Mouse (Mus musculus) forebrain, embryonic 14.5 days (tissue): Measurements from ENCODE around the gene Gja8. TPM values are rescaled to one million over a fixed set of nuclear protein-coding genes. Genes with fewer than 3 reads are reported as not detected.

ENCODE experiments used
- ATAC-seq: fragments of 200-750 bp; cut with Nextera tagmentation; 2 replicates; pipeline ENCODE4 v1.8.0; 2017; ENCODE audit warnings: mild to moderate bottlenecking, moderate library complexity
- DNase-seq: peaks from one replicate; pipeline ENCODE4 v3.0.0-alpha.2; 2015; ENCODE audit warnings: low spot score
- H3K27ac ChIP-seq: fragments of 300-500 bp; sonication (generic); 2 replicates; pipeline ENCODE4 v1.5.1; 2014; ENCODE audit warnings: low read depth, mild to moderate bottlenecking, control low read depth, low read length, moderate library complexity
- H3K27me3 ChIP-seq: fragments of 300-500 bp; sonication (generic); replicated peaks from 2 replicates; pipeline ENCODE4 v1.6.1; 2014; ENCODE audit warnings: low read length, control low read depth, mixed read lengths; ENCODE audit not compliant: control insufficient read depth, insufficient read depth
- H3K36me3 ChIP-seq: fragments of 300-500 bp; sonication (generic); 2 replicates; pipeline ENCODE4 v1.6.1; 2014; ENCODE audit warnings: low read length, control low read depth; ENCODE audit not compliant: control insufficient read depth, insufficient read depth
- H3K4me1 ChIP-seq: fragments of 300-500 bp; sonication (generic); 2 replicates; pipeline ENCODE4 v1.6.1; 2014; ENCODE audit warnings: antibody characterized with exemption, low read length, control low read depth; ENCODE audit not compliant: control insufficient read depth, insufficient read depth
- H3K4me2 ChIP-seq: fragments of 300-500 bp; sonication (generic); 2 replicates; pipeline ENCODE4 v1.6.1; 2014; ENCODE audit warnings: mild to moderate bottlenecking, control low read depth, low read length
- H3K4me3 ChIP-seq: fragments of 300-500 bp; sonication (generic); 2 replicates; pipeline ENCODE4 v1.5.1; 2014; ENCODE audit warnings: low read depth, low read length, control low read depth
- H3K9ac ChIP-seq: fragments of 300-500 bp; sonication (generic); 2 replicates; pipeline ENCODE4 v1.6.1; 2014; ENCODE audit warnings: mild to moderate bottlenecking, low read length, control low read depth, moderate library complexity
- H3K9me3 ChIP-seq: fragments of 300-500 bp; sonication (generic); replicated peaks from 2 replicates; pipeline ENCODE4 v1.6.1; 2016; ENCODE audit warnings: low read length, control low read depth, mixed read lengths; ENCODE audit not compliant: control insufficient read depth
- WGBS: fragments of 180-500 bp; shearing (Covaris S2); extraction: QIAGEN DNeasy Blood & Tissue Kit; methylation state at CpG from one replicate; pipeline ENCODE4 v1.1.7; 2014; 5-methylcytosine and 5-hydroxymethylcytosine counted together
- polyA plus RNA-seq: library from polyadenylated mRNA; unstranded; fragments of >200 nt; fragmentation: Nextera tagmentation; extraction: Ambion mirVana; gene quantifications from 2 replicates; pipeline ENCODE4 v1.2.1, GENCODE M21; 2014

Gene Gja8
- polyA plus RNA-seq: not detected in 2 replicates

DNA sequence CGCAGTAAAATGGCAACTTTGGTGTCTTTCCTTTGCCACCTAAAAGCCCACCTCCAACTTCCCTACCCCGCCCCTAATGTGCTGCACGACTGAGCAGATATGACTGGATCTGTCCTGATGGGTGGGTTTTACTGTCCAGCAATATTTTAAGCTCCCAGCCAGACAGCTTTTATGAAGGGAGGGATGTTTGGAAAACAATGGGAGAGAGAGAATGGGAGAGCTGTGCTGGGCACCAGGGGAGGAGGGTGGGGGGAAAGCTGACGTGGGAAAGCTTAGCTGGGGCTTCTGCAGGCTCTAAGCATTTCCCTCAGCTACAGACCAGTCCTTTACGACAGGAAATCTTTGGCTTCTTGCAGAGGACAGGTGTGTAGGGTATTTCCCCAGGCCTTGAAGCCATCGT, at the start of gene Gja8:
TSS of gene Gja8 (minus strand) at position 101 of the 400 bp plus-strand sequence.
- Histone ChIP-seq H3K4me3 (no peak within 1 kb of the TSS), H3K9me3 (no peaks in the 10 kb centered on the region), H3K27me3 (no peaks in the 10 kb centered on the region), H3K36me3 (no peaks in the 10 kb centered on the region), H3K4me2 (no peak within 1 kb of the TSS), H3K9ac (no peak within 1 kb of the TSS), H3K27ac (no peak within 1 kb of the TSS), H3K4me1 (no peaks in the 10 kb centered on the region)
- 65% methylated on average over 6 of the region's 6 CpGs for WGBS
- ATAC-seq (no peak), DNase-seq (no peak)

DNA sequence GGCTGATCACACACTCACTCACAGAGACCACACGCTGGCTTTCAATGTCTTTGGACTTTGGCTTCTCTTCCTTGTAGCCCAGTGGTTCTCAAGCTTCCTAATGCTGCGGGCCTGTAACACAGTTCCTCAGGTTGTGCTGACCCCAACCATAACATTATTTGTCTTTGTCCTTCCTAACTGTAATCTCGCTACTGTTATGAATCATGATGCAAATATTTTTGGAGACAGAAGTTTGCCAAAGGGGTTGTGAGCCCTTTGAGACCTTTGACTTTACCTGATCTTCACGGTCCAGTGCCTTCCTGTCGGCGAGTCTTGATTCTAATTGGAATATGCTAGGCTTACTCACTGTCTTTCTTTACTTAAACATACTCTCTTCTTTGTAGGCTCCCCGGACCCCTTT, 48.6 kb upstream of the Gja8 start:
- no peak for ATAC-seq
- Histone ChIP-seq H3K27me3 (no peaks in the 10 kb centered on the region), H3K36me3 (no peaks in the 10 kb centered on the region), H3K4me3 (no peak overlapping the region), H3K9me3 (no peaks in the 10 kb centered on the region), H3K27ac (no peak overlapping the region), H3K4me1 (no peaks in the 10 kb centered on the region), H3K4me2 (no peak overlapping the region), H3K9ac (no peak overlapping the region)
- 89% methylated on average over 7 of the region's 7 CpGs for WGBS
- no peak for DNase-seq

DNA sequence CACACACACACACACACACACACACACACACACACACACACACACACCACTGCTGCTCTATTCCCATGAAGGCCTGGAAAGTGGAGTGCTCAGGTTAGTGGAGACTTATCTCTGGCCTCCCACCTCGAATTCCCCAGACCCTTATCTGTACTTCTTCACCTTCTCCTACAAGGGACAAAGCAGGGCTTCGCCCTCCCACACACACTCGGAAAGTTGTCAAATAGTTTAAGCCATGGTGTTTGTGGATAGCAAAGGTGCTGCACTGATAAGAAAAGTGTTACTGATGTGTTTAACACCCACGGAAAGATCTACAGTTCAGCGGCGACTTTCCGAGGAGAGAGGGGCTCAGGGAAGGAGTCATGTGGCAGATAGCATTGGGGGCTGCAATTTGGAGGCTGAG, 45.2 kb upstream of the Gja8 start:
- Histone ChIP-seq H3K9me3 (no peaks in the 10 kb centered on the region), H3K27me3 (no peaks in the 10 kb centered on the region), H3K36me3 (no peaks in the 10 kb centered on the region), H3K9ac (no peak overlapping the region), H3K4me1 (no peaks in the 10 kb centered on the region), H3K27ac (no peak overlapping the region), H3K4me2 (no peak overlapping the region), H3K4me3 (no peak overlapping the region)
- 82% methylated on average over 7 of the region's 7 CpGs for WGBS
- ATAC-seq: no peak
- no peak for DNase-seq

DNA sequence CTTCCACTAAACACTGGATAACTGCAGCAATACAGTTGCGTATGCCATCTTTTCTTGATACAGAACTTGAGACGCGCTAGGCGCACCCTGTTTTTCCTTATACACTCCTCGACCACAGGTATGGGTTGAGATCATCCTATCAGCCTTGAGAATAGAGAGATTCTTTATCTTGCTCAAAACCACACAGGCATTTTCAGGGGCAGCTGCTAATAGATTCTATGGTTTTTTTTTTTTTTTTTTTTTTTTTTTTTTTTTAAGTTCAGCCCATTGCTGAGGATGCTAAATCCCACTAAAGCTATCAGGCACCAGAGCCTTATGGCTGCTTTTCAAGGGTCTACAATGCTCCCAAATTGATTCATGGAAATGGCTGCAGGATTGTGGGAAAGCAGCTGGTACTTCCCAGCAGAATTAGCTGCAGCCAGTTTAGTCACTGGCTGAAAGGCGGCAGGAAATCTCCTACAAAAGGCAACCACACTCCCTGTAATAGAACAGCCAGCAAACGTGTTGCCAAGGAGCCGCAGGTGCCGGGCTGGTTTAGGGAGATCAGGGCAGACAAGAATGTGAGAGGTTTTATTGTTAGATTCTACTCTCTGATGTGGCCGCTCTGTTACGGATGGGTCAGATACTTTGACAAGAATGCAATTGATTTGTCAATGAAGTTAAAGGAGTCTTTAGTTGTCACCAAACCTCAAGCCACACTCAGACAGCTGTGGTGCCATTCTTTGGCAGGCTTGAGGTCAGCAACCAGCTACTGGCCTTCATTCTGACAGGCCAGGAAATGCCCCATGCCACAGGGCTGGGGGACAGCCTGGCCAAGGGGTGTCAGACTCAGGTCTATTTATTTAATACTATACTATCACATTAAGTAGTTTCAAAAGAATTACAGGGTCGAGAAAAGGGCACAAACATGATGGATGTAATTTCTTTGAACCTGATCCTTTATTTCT, 37.5 kb upstream of the Gja8 start:
- H3K4me1 ChIP-seq: no peaks in the 10 kb centered on the region
- ATAC-seq (peak; percentile 44; the same call in 1 of the 2 replicates), DNase-seq (peak; percentile 64)
- H3K4me2 ChIP-seq: no peak overlapping the region
- H3K4me3 ChIP-seq: no peak overlapping the region
- WGBS: 54% methylated on average over 12 of the region's 12 CpGs
- H3K36me3 ChIP-seq: no peaks in the 10 kb centered on the region
- H3K27me3 ChIP-seq: no peaks in the 10 kb centered on the region
- no peaks in the 10 kb centered on the region for H3K9me3 ChIP-seq
- H3K9ac ChIP-seq: no peak overlapping the region
- no peak overlapping the region for H3K27ac ChIP-seq

DNA sequence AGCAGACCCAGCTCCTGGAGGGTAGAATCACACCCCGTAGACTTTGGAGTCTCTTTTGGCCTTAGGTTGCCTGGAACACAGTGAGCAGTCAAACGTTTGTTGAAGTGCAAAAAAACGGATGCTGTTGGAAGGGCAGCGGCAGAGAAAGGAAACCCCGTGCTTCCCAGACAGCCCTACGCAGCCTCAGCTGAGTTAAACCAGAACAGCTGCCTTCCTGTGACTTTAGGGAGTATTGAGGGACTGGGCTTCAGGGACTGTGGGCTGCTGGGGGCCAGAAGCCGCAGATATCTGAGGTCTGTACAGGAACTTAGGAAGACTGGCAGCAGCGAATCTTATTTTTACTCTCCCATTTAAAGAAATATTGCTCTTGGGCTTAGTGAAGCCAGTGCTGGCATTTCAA, 34.8 kb upstream of the Gja8 start:
- Histone ChIP-seq H3K36me3 (no peaks in the 10 kb centered on the region), H3K9ac (no peak overlapping the region), H3K4me2 (no peak overlapping the region), H3K4me1 (no peaks in the 10 kb centered on the region), H3K9me3 (no peaks in the 10 kb centered on the region), H3K4me3 (no peak overlapping the region), H3K27me3 (no peaks in the 10 kb centered on the region), H3K27ac (no peak overlapping the region; the same call in 1 of the 2 replicates)
- WGBS: 55% methylated on average over 8 of the region's 8 CpGs
- no peak for ATAC-seq
- DNase-seq: no peak

DNA sequence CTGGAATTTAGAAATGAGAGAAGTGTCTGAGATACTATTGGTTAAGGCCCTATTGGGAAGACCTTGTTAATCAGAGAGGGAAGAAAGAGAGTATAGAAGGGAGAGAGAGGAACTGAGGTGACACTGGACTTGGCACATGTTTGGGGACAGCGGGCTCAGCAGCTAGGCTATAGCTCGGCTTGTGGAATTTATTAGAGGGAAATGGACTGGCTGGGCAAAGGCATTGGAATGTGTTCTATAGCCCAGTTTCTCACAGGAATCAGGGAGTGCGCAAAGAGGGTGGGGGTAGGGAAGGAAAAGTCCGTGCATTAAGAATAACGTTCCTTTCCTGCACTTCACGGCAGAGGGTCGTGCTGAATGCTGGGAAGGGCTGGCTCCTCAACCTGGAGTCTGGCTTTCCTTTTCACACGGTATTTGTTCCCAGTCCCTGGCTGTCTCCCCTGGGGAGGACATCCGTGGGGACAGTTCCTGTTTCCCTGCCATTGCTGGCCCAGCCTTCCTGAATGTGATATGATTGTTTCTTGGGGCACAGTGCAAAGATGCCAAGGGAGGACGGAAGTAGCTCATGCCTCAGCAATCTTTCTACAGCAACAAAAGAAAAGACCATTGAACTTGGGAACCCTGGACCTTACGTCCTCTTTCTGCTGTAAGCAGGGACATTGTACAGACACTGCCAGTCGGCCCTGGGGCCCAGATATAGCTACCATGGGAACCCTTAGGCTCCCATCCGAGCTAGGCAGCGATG, 27.8 kb upstream of the Gja8 start:
- Histone ChIP-seq H3K27ac (no peak overlapping the region), H3K36me3 (no peaks in the 10 kb centered on the region), H3K4me2 (no peak overlapping the region), H3K4me1 (no peaks in the 10 kb centered on the region), H3K4me3 (no peak overlapping the region), H3K9me3 (no peaks in the 10 kb centered on the region), H3K27me3 (no peaks in the 10 kb centered on the region), H3K9ac (no peak overlapping the region)
- DNase-seq (no peak), ATAC-seq (no peak)
- WGBS: 58% methylated on average over 14 of the region's 14 CpGs

DNA sequence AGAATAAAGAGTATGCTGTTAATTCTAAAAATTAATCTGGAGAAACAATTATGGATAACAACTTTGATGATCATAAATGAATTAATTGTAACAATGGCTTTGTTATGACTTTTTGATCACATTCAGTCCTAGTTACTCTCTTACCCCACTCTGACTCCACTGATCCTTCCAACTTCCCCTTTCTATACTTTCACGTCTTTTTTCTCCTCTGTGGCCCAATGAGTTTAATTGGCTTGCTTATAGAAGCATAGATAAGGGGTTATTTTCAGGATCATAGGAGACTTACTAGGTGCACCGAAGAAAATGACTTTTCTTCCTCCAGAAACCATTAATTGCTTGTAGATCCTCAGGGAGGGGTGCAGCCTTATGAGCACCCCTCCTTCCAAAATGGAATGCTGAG, 16.9 kb upstream of the Gja8 start:
- H3K27me3 ChIP-seq: no peaks in the 10 kb centered on the region
- ATAC-seq (no peak), DNase-seq (no peak)
- no peaks in the 10 kb centered on the region for H3K9me3 ChIP-seq
- no peaks in the 10 kb centered on the region for H3K4me1 ChIP-seq
- no peaks in the 10 kb centered on the region for H3K36me3 ChIP-seq
- H3K9ac ChIP-seq: no peak overlapping the region
- H3K4me2 ChIP-seq: no peak overlapping the region
- H3K4me3 ChIP-seq: no peak overlapping the region
- no peak overlapping the region for H3K27ac ChIP-seq
- 84% methylated on average over 2 of the region's 2 CpGs for WGBS

DNA sequence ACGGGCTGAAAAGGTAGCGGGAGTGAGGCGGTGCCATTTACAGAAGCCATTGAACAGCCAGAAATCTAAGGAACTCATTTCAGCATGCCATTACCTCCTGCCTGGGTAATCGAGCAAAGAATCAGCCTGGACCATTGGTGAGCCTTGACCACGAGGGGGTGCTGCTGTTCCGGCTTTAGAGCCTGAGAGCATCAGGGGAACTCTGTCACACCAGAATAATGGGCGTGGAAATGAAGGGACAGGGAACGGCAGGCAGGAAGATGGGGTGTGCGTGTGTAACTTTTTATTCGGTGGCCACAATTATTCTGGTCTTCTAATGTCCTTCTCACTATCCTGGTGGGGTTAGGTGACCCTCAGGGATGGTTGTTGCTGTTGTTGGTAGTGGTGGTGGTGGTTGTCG, 12.9 kb upstream of the Gja8 start:
- Histone ChIP-seq H3K27ac (no peak overlapping the region), H3K9ac (no peak overlapping the region; the same call in 1 of the 2 replicates), H3K27me3 (no peaks in the 10 kb centered on the region), H3K4me3 (0 out of 2 replicates have a peak overlapping the region, but pooled peaks have one; percentile 15), H3K36me3 (no peaks in the 10 kb centered on the region), H3K9me3 (no peaks in the 10 kb centered on the region), H3K4me2 (peak overlapping the region; percentile 33; the same call in 1 of the 2 replicates), H3K4me1 (no peaks in the 10 kb centered on the region)
- WGBS: 10% methylated on average over 11 of the region's 11 CpGs
- DNase-seq (peak; percentile 96), ATAC-seq (peak; percentile 84)
